16 mouse cellular contexts compared by ENCODE assay signal in the genomic region with DNA sequence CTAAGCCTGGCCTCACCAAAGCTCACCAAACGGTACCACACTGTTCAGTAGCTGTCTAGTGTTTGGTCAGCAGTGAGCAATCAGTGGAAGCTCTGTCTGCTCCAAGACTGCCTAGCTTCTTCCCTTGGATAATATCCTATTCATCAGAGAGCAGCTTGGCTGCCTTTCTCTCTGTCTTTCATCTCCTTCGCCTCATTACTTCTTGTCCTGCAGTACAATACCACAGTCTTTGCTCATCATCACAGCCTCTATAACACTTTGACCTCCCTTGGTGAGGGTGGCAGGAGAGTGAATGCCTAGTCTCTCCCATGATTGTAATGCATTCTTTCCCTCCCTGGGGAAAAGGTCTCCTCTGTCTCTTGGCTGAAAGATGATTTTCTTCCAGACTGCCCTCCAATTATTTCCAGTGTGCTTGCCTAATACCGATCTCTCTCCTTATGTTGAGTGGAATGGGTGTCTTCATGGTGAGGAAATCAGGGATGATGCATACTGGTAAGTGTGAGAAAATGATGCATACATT.
A peak's percentile ranks its signal among the peaks of the same experiment; 100 is the strongest.
DNase-seq lines count a peak whose midpoint lies in the region; ATAC-seq and TF ChIP-seq lines count a peak whose summit lies in the region.
"Had no signal": no experiment of that assay in that cellular context is flagged by ENCODE, and none has a peak within 500 bp of the region (broad histone marks: within the 10 kb centered on the region; RNA-seq: fewer than 3 reads in every experiment).

No protein-coding gene starts in this region.

- TF ChIP-seq CTCF in lung, adult 2 months (IDR thresholded peaks at IDR 0.05; ENCODE audit: insufficient read depth, low read length), result no peak
- no peak for TF ChIP-seq CTCF in brain, embryonic 14.5 days (IDR thresholded peaks at IDR 0.05; ENCODE audit: borderline replicate concordance, extremely low read depth, insufficient read depth, insufficient read length)

- H3K4me2 ChIP-seq in lung, embryonic 15.5 days, result no peak overlapping the region
- no peak overlapping the region for H3K4me2 ChIP-seq in hindbrain, embryonic 13.5 days
- H3K4me2 ChIP-seq in myocyte (ENCODE audit: low read depth), result no peak overlapping the region
- H3K4me2 ChIP-seq: embryonic facial prominence, embryonic 13.5 days; heart, embryonic 12.5 days; limb, embryonic 13.5 days had no signal

- TF ChIP-seq POLR2A in lung, adult 2 months (IDR thresholded peaks at IDR 0.05; ENCODE audit: borderline replicate concordance, extremely low read depth, low read depth, low read length), result no peak
- no peak for TF ChIP-seq POLR2A in brain, embryonic 14.5 days (IDR thresholded peaks at IDR 0.05; ENCODE audit: borderline replicate concordance, extremely low read depth, insufficient read depth, insufficient read length, poor library complexity, severe bottlenecking)
- TF ChIP-seq POLR2A in myocyte (IDR thresholded peaks at IDR 0.05; ENCODE audit: insufficient read length, low read depth), result no peak

- DNase-seq in lung, adult 2 months, result no peak
- peak; percentile 27 for DNase-seq in brain, embryonic 14.5 days (ENCODE audit: low read depth)
- DNase-seq in spleen, adult 12 weeks (ENCODE audit: low spot score), result no peak
- DNase-seq in left cerebral cortex, adult 11 months (ENCODE audit: low spot score), result no peak
- no peak for DNase-seq in kidney, postnatal 10 days
- DNase-seq: cerebellum, adult 8-10 months; gastrocnemius, postnatal 14 days; right cerebral cortex, postnatal 25 days had no signal

- no peaks in the 10 kb centered on the region for H3K79me2 ChIP-seq in myocyte (ENCODE audit: control insufficient read depth, insufficient read depth)

- no peaks in the 10 kb centered on the region for H3K36me3 ChIP-seq in lung, embryonic 15.5 days
- H3K36me3 ChIP-seq in hindbrain, embryonic 13.5 days, result no peaks in the 10 kb centered on the region
- no peaks in the 10 kb centered on the region for H3K36me3 ChIP-seq in myocyte (ENCODE audit: control insufficient read depth, insufficient read depth)
- H3K36me3 ChIP-seq: embryonic facial prominence, embryonic 13.5 days; heart, embryonic 12.5 days; limb, embryonic 13.5 days had no signal

- no peak overlapping the region for H3ac ChIP-seq in myocyte (ENCODE audit: control insufficient read depth, insufficient read length)

- H3K4me3 ChIP-seq in lung, embryonic 15.5 days, result no peak overlapping the region
- H3K4me3 ChIP-seq in lung, adult 2 months (replicated peaks; ENCODE audit: extremely low read depth, low read depth, low read length), result no peak overlapping the region
- H3K4me3 ChIP-seq in hindbrain, embryonic 13.5 days, result no peak overlapping the region
- H3K4me3 ChIP-seq in myocyte, result no peak overlapping the region
- H3K4me3 ChIP-seq: embryonic facial prominence, embryonic 13.5 days; heart, embryonic 12.5 days; limb, embryonic 13.5 days had no signal

- no peak overlapping the region for H3K9ac ChIP-seq in lung, embryonic 15.5 days
- H3K9ac ChIP-seq in hindbrain, embryonic 13.5 days, result no peak overlapping the region
- H3K9ac ChIP-seq: embryonic facial prominence, embryonic 13.5 days; heart, embryonic 12.5 days; limb, embryonic 13.5 days had no signal

- no peaks in the 10 kb centered on the region for H3K27me3 ChIP-seq in lung, embryonic 15.5 days
- no peaks in the 10 kb centered on the region for H3K27me3 ChIP-seq in hindbrain, embryonic 13.5 days
- H3K27me3 ChIP-seq in myocyte (ENCODE audit: control insufficient read depth, insufficient read depth, insufficient read length), result no peaks in the 10 kb centered on the region
- H3K27me3 ChIP-seq: embryonic facial prominence, embryonic 13.5 days; heart, embryonic 12.5 days; limb, embryonic 13.5 days had no signal

- ATAC-seq in lung, embryonic 15.5 days (ENCODE audit: borderline replicate concordance, extremely low read depth, low FRiP score, low TSS enrichment), result peak; percentile 89
- 0 out of 2 replicates have a peak, but pooled peaks have one; percentile 43 for ATAC-seq in hindbrain, embryonic 13.5 days (ENCODE audit: low FRiP score)
- ATAC-seq: CD4-positive, CD25-positive, alpha-beta regulatory T cell, adult 4 months; forebrain, embryonic 14.5 days had no signal

- H3K9me3 ChIP-seq in lung, embryonic 15.5 days, result no peaks in the 10 kb centered on the region
- no peaks in the 10 kb centered on the region for H3K9me3 ChIP-seq in hindbrain, embryonic 13.5 days
- H3K9me3 ChIP-seq: embryonic facial prominence, embryonic 13.5 days; heart, embryonic 12.5 days; limb, embryonic 13.5 days had no signal

- WGBS in lung, embryonic 15.5 days, result 38% methylated on average over 3 of the region's 3 CpGs
- 70% methylated on average over 3 of the region's 3 CpGs for WGBS in lung, adult 2 months
- 16% methylated on average over 3 of the region's 3 CpGs for WGBS in hindbrain, embryonic 13.5 days

- H3K27ac ChIP-seq in lung, embryonic 15.5 days, result peak overlapping the region; percentile 56
- no peak overlapping the region for H3K27ac ChIP-seq in hindbrain, embryonic 13.5 days
- H3K27ac ChIP-seq: embryonic facial prominence, embryonic 13.5 days; limb, embryonic 13.5 days had no signal

- peaks cover 5% of the 10 kb centered on the region; the same call in 1 of the 2 replicates for H3K4me1 ChIP-seq in lung, embryonic 15.5 days
- H3K4me1 ChIP-seq in lung, adult 2 months (ENCODE audit: control insufficient read depth, insufficient read depth, low read length), result peaks cover 2% of the 10 kb centered on the region
- H3K4me1 ChIP-seq in hindbrain, embryonic 13.5 days (replicated peaks), result 0 out of 2 replicates have a peak, but pooled peaks cover 4% of the 10 kb centered on the region
- H3K4me1 ChIP-seq: embryonic facial prominence, embryonic 13.5 days; heart, embryonic 12.5 days; limb, embryonic 13.5 days had no signal

TF ChIP-seq in myocyte, 11 proteins besides CTCF, POLR2A, EP300 and RAD21:
- TF ChIP-seq CEBPB (IDR thresholded peaks at IDR 0.05; ENCODE audit: insufficient read depth, poor library complexity, severe bottlenecking) (peak; percentile 47; the same call in 1 of the 2 replicates), POLR2AphosphoS2 (IDR thresholded peaks at IDR 0.05; ENCODE audit: insufficient read length, low read depth) (no peak), MYOD1 (IDR thresholded peaks at IDR 0.05; ENCODE audit: control insufficient read depth in 1 of 3, insufficient read length in 2 of 3, low read depth in 2 of 3) (no peak), USF1 (IDR thresholded peaks at IDR 0.05; ENCODE audit: low read depth) (no peak), TCF12 (IDR thresholded peaks at IDR 0.05; ENCODE audit: insufficient read depth, poor library complexity, severe bottlenecking) (no peak), MYOG (IDR thresholded peaks at IDR 0.05; ENCODE audit: control insufficient read depth in 1 of 3, insufficient read depth in 1 of 3, insufficient read length in 2 of 3, low read depth in 2 of 3) (no peak), E2F4 (IDR thresholded peaks at IDR 0.05; ENCODE audit: insufficient read depth) (no peak)
